Mouse (Mus musculus) liver, embryonic 14.5 days (tissue): ENCODE results near the gene Nckap1l. TPM values are rescaled to one million over a fixed set of nuclear protein-coding genes. Genes with fewer than 3 reads are reported as not detected.

ENCODE experiments used
- ATAC-seq: fragments of 200-750 bp; cut with Nextera tagmentation; 2 replicates; pipeline ENCODE4 v1.8.0; 2017; ENCODE audit warnings: moderate number of reproducible peaks, mild to moderate bottlenecking, moderate library complexity; ENCODE audit not compliant: insufficient read depth
- DNase-seq, 3 experiments: peaks; one replicate each; pipeline ENCODE4 v3.0.0-alpha.2; 2012 to 2013; ENCODE audit warnings: low read depth in 3 of 3, low spot score in 3 of 3
- H3K27ac ChIP-seq: fragments of 300-500 bp; sonication (generic); 2 replicates; pipeline ENCODE4 v1.5.1; 2014; ENCODE audit warnings: moderate library complexity, mild to moderate bottlenecking, control low read depth, inconsistent platforms
- H3K27me3 ChIP-seq: fragments of 300-500 bp; sonication (generic); 2 replicates; pipeline ENCODE4 v1.6.1; 2014; ENCODE audit warnings: mild to moderate bottlenecking, low read length, moderate library complexity; ENCODE audit not compliant: control insufficient read depth, insufficient read depth
- H3K36me3 ChIP-seq: fragments of 300-500 bp; sonication (generic); replicated peaks from 2 replicates; pipeline ENCODE4 v1.6.1; 2014; ENCODE audit warnings: low read depth; ENCODE audit not compliant: control insufficient read depth, insufficient read depth
- H3K4me1 ChIP-seq, 2 experiments: fragments of 200-500 bp in 1 of 2; fragments of 300-500 bp in 1 of 2; sonication (generic) in 1 of 2; replicated peaks; 2 replicates each; pipeline ENCODE4 v1.6.1; 2012 to 2014; ENCODE audit warnings: antibody characterized with exemption in 1 of 2, inconsistent platforms in 1 of 2, low read length in 1 of 2; ENCODE audit not compliant: control insufficient read depth in 2 of 2, insufficient read depth in 2 of 2
- H3K4me2 ChIP-seq: fragments of 300-500 bp; sonication (generic); 2 replicates; pipeline ENCODE4 v1.6.1; 2014; ENCODE audit warnings: low read depth, mild to moderate bottlenecking, control low read depth, moderate library complexity
- H3K4me3 ChIP-seq, 2 experiments: fragments of 200-500 bp in 1 of 2; fragments of 300-500 bp in 1 of 2; sonication (generic) in 1 of 2; 2 replicates each; pipeline ENCODE4 v1.5.1; 2012 to 2014; ENCODE audit warnings: low read depth in 2 of 2, low read length in 2 of 2, mild to moderate bottlenecking in 2 of 2, control low read depth in 1 of 2, inconsistent platforms in 1 of 2, moderate library complexity in 1 of 2; ENCODE audit not compliant: insufficient read depth in 1 of 2
- H3K9ac ChIP-seq: fragments of 300-500 bp; sonication (generic); replicated peaks from 2 replicates; pipeline ENCODE4 v1.6.1; 2014; ENCODE audit warnings: mild to moderate bottlenecking, control low read depth, moderate library complexity
- H3K9me3 ChIP-seq: fragments of 300-500 bp; sonication (generic); 2 replicates; pipeline ENCODE4 v1.6.1; 2016; ENCODE audit warnings: low read length, mixed read lengths; ENCODE audit not compliant: control insufficient read depth
- CTCF ChIP-seq: IDR thresholded peaks from 2 replicates; pipeline ENCODE4 v1.5.1; 2016; ENCODE audit warnings: antibody characterized with exemption, low read depth, control low read depth
- EP300 ChIP-seq: IDR thresholded peaks from 2 replicates; pipeline ENCODE4 v1.6.1; 2016; ENCODE audit warnings: antibody characterized with exemption, low read depth
- WGBS: fragments of 180-500 bp; shearing (Covaris S2); extraction: QIAGEN DNeasy Blood & Tissue Kit; methylation state at CpG from one replicate; pipeline ENCODE4 v1.1.7; 2014; ENCODE audit not compliant: insufficient replicate concordance; 5-methylcytosine and 5-hydroxymethylcytosine counted together
- polyA plus RNA-seq, 2 experiments: library from polyadenylated mRNA; depleted of rRNA in 1 of 2; stranded (reverse) in 1 of 2; unstranded in 1 of 2; fragments of >200 nt; fragmentation: Nextera tagmentation in 1 of 2; extraction: Ambion mirVana in 1 of 2; gene quantifications; 2 replicates each; pipeline versions ENCODE4 v1.2.1 to v1.2.3; 2012 to 2014

Nckap1l gene
- polyA plus RNA-seq, 2 experiments = 5.6 to 6.1 TPM

DNA sequence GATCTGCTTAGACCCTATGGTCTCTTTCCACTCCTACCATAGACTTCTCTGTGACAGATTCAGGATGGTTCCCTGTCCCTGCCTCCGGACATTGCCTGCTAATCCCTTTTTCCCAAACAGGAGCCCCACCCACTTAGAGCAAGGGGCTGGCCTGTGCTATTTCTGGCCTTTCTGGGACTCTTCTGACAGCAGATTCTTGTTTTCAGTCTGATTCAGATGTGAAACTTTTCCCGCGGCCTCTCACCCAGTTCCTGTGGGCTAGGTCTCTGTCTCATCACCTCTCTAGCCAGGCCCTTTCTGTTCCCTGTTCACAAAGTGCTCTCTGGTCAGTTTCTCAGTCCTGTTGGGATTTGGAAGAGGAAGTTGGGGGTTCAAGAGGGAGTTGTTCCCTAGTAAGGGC lies 61.3 kb downstream of the Nckap1l start:
- no peak for TF ChIP-seq EP300
- Histone ChIP-seq H3K27me3 (no peaks in the 10 kb centered on the region), H3K4me1 (peaks cover 0 to 3% of the 10 kb centered on the region in 2 experiments; a peak in 1 of 4 replicates), H3K36me3 (no peaks in the 10 kb centered on the region), H3K27ac (no peak overlapping the region), H3K9me3 (no peaks in the 10 kb centered on the region), H3K4me2 (no peak overlapping the region), H3K4me3 (no peak overlapping the region), H3K9ac (no peak overlapping the region)
- WGBS = 33% methylated on average over 3 of the region's 3 CpGs
- ATAC-seq = no peak
- no peak for DNase-seq

GRCm38 (mm10) chr15:103518600-103519385 lies 65.2 kb downstream of the Nckap1l start:
- Histone ChIP-seq H3K4me3 (no peak overlapping the region), H3K9ac (no peak overlapping the region), H3K4me1 (peaks cover 0 to 3% of the 10 kb centered on the region in 2 experiments; a peak in 1 of 4 replicates), H3K36me3 (no peaks in the 10 kb centered on the region), H3K27ac (no peak overlapping the region), H3K4me2 (no peak overlapping the region), H3K9me3 (no peaks in the 10 kb centered on the region), H3K27me3 (no peaks in the 10 kb centered on the region)
- no peak for DNase-seq
- WGBS = 32% methylated on average over 5 of the region's 5 CpGs
- TF ChIP-seq EP300 (no peak), CTCF (no peak)
- no peak for ATAC-seq

DNA sequence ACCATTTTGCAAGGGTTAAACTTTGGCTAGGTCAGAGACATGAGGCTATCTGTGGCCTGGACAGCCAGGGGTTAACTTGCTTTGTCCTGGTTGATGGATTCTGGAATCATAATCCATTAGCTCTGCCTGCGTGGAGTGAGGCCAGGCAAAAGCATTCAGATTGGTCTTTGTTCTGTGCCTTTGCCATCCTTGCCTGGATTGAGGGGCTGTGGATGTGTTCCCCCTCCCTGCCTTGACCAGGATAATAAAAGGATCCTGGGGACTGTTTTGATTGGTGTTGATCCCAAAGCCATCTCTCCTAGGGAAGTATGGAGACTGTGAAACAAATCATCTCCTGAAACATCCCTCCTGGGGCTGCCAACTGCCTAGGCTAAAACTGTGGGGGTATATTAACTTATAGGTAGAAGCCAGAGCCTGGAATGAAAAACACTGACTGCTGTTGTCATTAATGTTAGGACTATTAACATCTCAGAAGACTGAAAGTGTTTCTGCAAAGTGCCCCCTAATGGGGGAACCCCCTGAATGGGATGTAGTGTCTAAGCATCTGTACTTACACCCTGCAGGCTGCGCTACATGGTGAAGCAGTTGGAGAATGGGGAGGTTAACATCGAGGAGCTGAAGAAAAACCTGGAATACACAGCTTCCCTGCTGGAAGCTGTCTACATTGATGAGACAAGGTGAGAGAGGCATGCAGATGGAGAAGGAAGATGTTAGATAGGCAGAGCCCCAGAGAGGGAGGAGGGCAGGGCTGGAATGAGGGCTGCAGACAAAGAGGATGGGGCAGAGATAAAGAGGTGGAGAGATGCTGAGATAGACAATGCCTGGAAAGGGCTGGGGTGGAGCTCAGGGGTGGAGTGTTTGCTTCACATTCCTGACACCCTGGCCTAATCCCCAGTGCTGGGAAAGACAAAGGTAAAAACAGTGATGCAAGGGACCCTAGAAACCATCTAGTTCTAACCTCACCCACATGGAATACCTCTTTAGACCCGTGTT lies 66.1 kb downstream of the Nckap1l start:
- H3K9me3 ChIP-seq = no peaks in the 10 kb centered on the region
- no peak overlapping the region for H3K27ac ChIP-seq
- no peaks in the 10 kb centered on the region for H3K27me3 ChIP-seq
- DNase-seq = no peak
- WGBS = 30% methylated on average over 4 of the region's 4 CpGs
- H3K4me1 ChIP-seq = no peaks in the 10 kb centered on the region; a peak in 1 of 4 replicates
- no peak overlapping the region for H3K9ac ChIP-seq
- TF ChIP-seq CTCF (no peak), EP300 (no peak)
- H3K4me3 ChIP-seq = no peak overlapping the region
- H3K36me3 ChIP-seq = no peaks in the 10 kb centered on the region
- no peak overlapping the region for H3K4me2 ChIP-seq
- ATAC-seq = no peak

GRCm38 (mm10) chr15:103522458-103523099 lies 69.0 kb downstream of the Nckap1l start:
- Histone ChIP-seq H3K4me3 (no peak overlapping the region), H3K9me3 (no peaks in the 10 kb centered on the region), H3K4me2 (no peak overlapping the region), H3K36me3 (no peaks in the 10 kb centered on the region), H3K9ac (no peak overlapping the region), H3K27me3 (no peaks in the 10 kb centered on the region), H3K4me1 (no peaks in the 10 kb centered on the region), H3K27ac (no peak overlapping the region)
- DNase-seq (no peak), ATAC-seq (no peak)
- whole genome bisulfite sequencing = 49% methylated on average over 3 of the region's 3 CpGs
- TF ChIP-seq CTCF = no peak

DNA sequence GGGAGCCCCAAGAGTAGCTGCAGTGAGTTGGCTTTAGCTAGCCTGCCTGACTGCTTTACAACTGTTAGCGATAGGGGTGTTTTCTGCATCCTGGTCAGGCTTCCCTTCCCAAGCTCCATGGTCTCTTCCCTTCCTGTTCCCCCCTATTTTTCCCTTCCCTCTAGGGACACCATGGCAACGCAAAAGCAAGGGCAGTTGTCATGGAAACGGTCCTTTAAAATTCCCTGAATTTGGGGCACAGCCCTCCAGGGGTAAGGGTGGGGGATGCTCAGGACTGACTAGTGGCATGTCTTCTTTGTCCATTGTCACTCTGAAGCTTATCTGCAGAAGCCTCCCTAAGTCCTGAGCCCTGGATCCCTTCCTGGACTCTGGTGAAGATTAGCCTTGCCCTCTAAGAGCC lies 69.6 kb downstream of the Nckap1l start:
- no peak overlapping the region for H3K9ac ChIP-seq
- no peak overlapping the region for H3K27ac ChIP-seq
- H3K4me1 ChIP-seq = no peaks in the 10 kb centered on the region
- DNase-seq = no peak
- no peak for ATAC-seq
- no peaks in the 10 kb centered on the region for H3K27me3 ChIP-seq
- no peak overlapping the region for H3K4me3 ChIP-seq
- no peaks in the 10 kb centered on the region for H3K9me3 ChIP-seq
- 60% methylated on average over 3 of the region's 3 CpGs for WGBS
- no peaks in the 10 kb centered on the region for H3K36me3 ChIP-seq
- TF ChIP-seq EP300 (no peak), CTCF (no peak)
- H3K4me2 ChIP-seq = no peak overlapping the region
